In genomic region chr11:6481669-6482185, GRCm38 (mm10) we compare ENCODE assay signal across 15 mouse cellular contexts. TPM values are rescaled to one million over a fixed set of nuclear protein-coding genes. Genes with fewer than 3 reads are reported as not detected.
A peak's percentile ranks its signal among the peaks of the same experiment; 100 is the strongest.
DNase-seq lines count a peak whose midpoint lies in the region; ATAC-seq and TF ChIP-seq lines count a peak whose summit lies in the region.
"Had no signal": no experiment of that assay in that cellular context is flagged by ENCODE, and none has a peak within 500 bp of the region (broad histone marks: within the 10 kb centered on the region; RNA-seq: fewer than 3 reads in every experiment).

No protein-coding gene starts in this region.

- no peak overlapping the region for H3K4me3 ChIP-seq in heart, adult 2 months
- H3K4me3 ChIP-seq in lung, postnatal 0 days (ENCODE audit: low read depth, low read length), result no peak overlapping the region
- H3K4me3 ChIP-seq in layer of hippocampus, adult 2 months, result no peak overlapping the region
- H3K4me3 ChIP-seq: hindbrain, embryonic 13.5 days; left cerebral cortex, adult 2 months; liver, embryonic 15.5 days; midbrain, embryonic 13.5 days; neural tube, embryonic 15.5 days had no signal

- no peaks in the 10 kb centered on the region for H3K9me3 ChIP-seq in lung, postnatal 0 days (ENCODE audit: low read length)
- H3K9me3 ChIP-seq: hindbrain, embryonic 13.5 days; liver, embryonic 15.5 days; midbrain, embryonic 13.5 days; neural tube, embryonic 15.5 days had no signal

- H3K4me2 ChIP-seq in lung, postnatal 0 days (replicated peaks; ENCODE audit: low read depth, low read length), result no peak overlapping the region
- H3K4me2 ChIP-seq: hindbrain, embryonic 13.5 days; liver, embryonic 15.5 days; midbrain, embryonic 13.5 days; neural tube, embryonic 15.5 days had no signal

- no peak overlapping the region for H3K27ac ChIP-seq in heart, adult 2 months
- H3K27ac ChIP-seq in lung, postnatal 0 days (ENCODE audit: low read length), result peak overlapping the region; percentile 20; the same call in 1 of the 2 replicates
- H3K27ac ChIP-seq in layer of hippocampus, adult 2 months, result no peak overlapping the region
- H3K27ac ChIP-seq: hindbrain, embryonic 13.5 days; left cerebral cortex, adult 2 months; liver, embryonic 15.5 days; midbrain, embryonic 13.5 days; neural tube, embryonic 15.5 days had no signal

- no peaks in the 10 kb centered on the region for H3K36me3 ChIP-seq in heart, adult 2 months (ENCODE audit: control insufficient read depth, insufficient read depth, low read length)
- H3K36me3 ChIP-seq in lung, postnatal 0 days (ENCODE audit: insufficient read depth, low read length), result no peaks in the 10 kb centered on the region
- H3K36me3 ChIP-seq: hindbrain, embryonic 13.5 days; liver, embryonic 15.5 days; midbrain, embryonic 13.5 days; neural tube, embryonic 15.5 days had no signal

- 0 out of 2 replicates have a peak, but pooled peaks cover 1% of the 10 kb centered on the region for H3K27me3 ChIP-seq in heart, adult 2 months (ENCODE audit: control insufficient read depth, insufficient read depth, low read length)
- H3K27me3 ChIP-seq in lung, postnatal 0 days (replicated peaks; ENCODE audit: insufficient read depth, low read length), result no peaks in the 10 kb centered on the region
- H3K27me3 ChIP-seq: hindbrain, embryonic 13.5 days; liver, embryonic 15.5 days; midbrain, embryonic 13.5 days; neural tube, embryonic 15.5 days had no signal

- TF ChIP-seq EP300 in heart, adult 2 months (IDR thresholded peaks at IDR 0.05; ENCODE audit: insufficient read depth, low read depth, low read length), result no peak
- no peak for TF ChIP-seq EP300 in lung, postnatal 0 days (IDR thresholded peaks at IDR 0.05)

- peaks cover 2% of the 10 kb centered on the region for H3K4me1 ChIP-seq in heart, adult 2 months (ENCODE audit: control insufficient read depth, insufficient read depth, low read length)
- H3K4me1 ChIP-seq in lung, postnatal 0 days (ENCODE audit: insufficient read depth, low read depth, low read length), result no peaks in the 10 kb centered on the region
- H3K4me1 ChIP-seq: hindbrain, embryonic 13.5 days; neural tube, embryonic 15.5 days had no signal

- H3K79me2 ChIP-seq in heart, adult 2 months (replicated peaks; ENCODE audit: control insufficient read depth, insufficient read depth, low read length), result no peaks in the 10 kb centered on the region

- TF ChIP-seq POLR2A in heart, adult 2 months (IDR thresholded peaks at IDR 0.05; ENCODE audit: insufficient read depth, low read depth, low read length), result no peak

- no peak overlapping the region for H3K9ac ChIP-seq in heart, adult 2 months (ENCODE audit: low read depth, low read length)
- H3K9ac ChIP-seq in lung, postnatal 0 days (replicated peaks; ENCODE audit: low read depth), result no peak overlapping the region
- H3K9ac ChIP-seq: hindbrain, embryonic 13.5 days; liver, embryonic 15.5 days; midbrain, embryonic 13.5 days; neural tube, embryonic 15.5 days had no signal

- 39% methylated on average over 6 of the region's 6 CpGs for WGBS in heart, adult 2 months
- WGBS in lung, postnatal 0 days, result 33% methylated on average over 6 of the region's 6 CpGs

- peak; percentile 93 for DNase-seq in heart, adult 11 months
- DNase-seq in heart, adult 2 months, result no peak
- DNase-seq in adipocyte (ENCODE audit: low spot score), result peak; percentile 4
- peak; percentile 88 for DNase-seq in cerebellum, adult 9-10 months
- DNase-seq in lung, postnatal 0 days (ENCODE audit: low spot score), result peak; percentile 82
- DNase-seq in spleen, adult 12 weeks (ENCODE audit: low spot score), result no peak
- no peak for DNase-seq in layer of hippocampus, adult 2 months (ENCODE audit: low spot score in 2 of 2)
- no peak for DNase-seq in urinary bladder, postnatal 25 days (ENCODE audit: low spot score)
- DNase-seq: adrenal gland, postnatal 14 days; kidney, postnatal 14 days had no signal

- intact Hi-C loops in heart, adult 2 months (cut with DNase I), result no loop called here

- TF ChIP-seq CTCF in heart, adult 2 months (IDR thresholded peaks at IDR 0.05), result no peak
- no peak for TF ChIP-seq CTCF in lung, postnatal 0 days (IDR thresholded peaks at IDR 0.05)
- TF ChIP-seq CTCF in layer of hippocampus, adult 2 months (conservative IDR thresholded peaks at IDR 0.05), result no peak

- peak; percentile 94 for ATAC-seq in lung, postnatal 0 days
- ATAC-seq: midbrain, embryonic 13.5 days had no signal

RNA-seq across cellular contexts. Expression of gene Purb, which starts 6.0 kb away (rescaled TPM):
- total RNA-seq in heart, adult 2 months (2021), result 10 to 100 TPM; 28.0 to 31.5 TPM
- polyA plus RNA-seq in heart, adult 2 months (2012; rRNA removed), result 5.0 and 9.3 TPM in 2 replicates
- 21.4 and 25.5 TPM in 2 replicates for polyA plus RNA-seq in lung, postnatal 0 days (2015; fragmentation: Nextera tagmentation; extraction: Ambion mirVana)
- 100 to 1,000 TPM; 234 to 240 TPM for total RNA-seq in layer of hippocampus, adult 2 months (2021)

RNA-seq across cellular contexts. Expression of gene H2afv, which starts 37.5 kb away (rescaled TPM):
- 10 to 100 TPM; 75.8 to 80.8 TPM for total RNA-seq in heart, adult 2 months (2021)
- 46.3 and 59.2 TPM in 2 replicates for polyA plus RNA-seq in heart, adult 2 months (2012; rRNA removed)
- 259 and 268 TPM in 2 replicates for polyA plus RNA-seq in lung, postnatal 0 days (2015; fragmentation: Nextera tagmentation; extraction: Ambion mirVana)
- 10 to 100 TPM; 43.6 to 47.3 TPM for total RNA-seq in layer of hippocampus, adult 2 months (2021)

RNA-seq across cellular contexts. Expression of gene Myo1g, which starts 39.0 kb away (rescaled TPM):
- 1 to 10 TPM; 1.4 TPM for total RNA-seq in heart, adult 2 months (2021)
- polyA plus RNA-seq in heart, adult 2 months (2012; rRNA removed), result 4.1 and 7.2 TPM in 2 replicates
- polyA plus RNA-seq in lung, postnatal 0 days (2015; fragmentation: Nextera tagmentation; extraction: Ambion mirVana), result 5.7 and 6.2 TPM in 2 replicates
- total RNA-seq in layer of hippocampus, adult 2 months (2021), result under 1 TPM; 0.59 to 0.91 TPM

Comparison
In these comparisons a context has a peak if more than half of its experiments do, and no peak if none do; other contexts are left out.
1. DNase-seq: peak in heart, adult 11 months (single experiment), adipocyte (single experiment), cerebellum, adult 9-10 months (single experiment) and lung, postnatal 0 days (single experiment); none in heart, adult 2 months (0 of 2), spleen, adult 12 weeks (single experiment), layer of hippocampus, adult 2 months (0 of 2) and urinary bladder, postnatal 25 days (single experiment).
2. RNA of gene Purb, which starts 6.0 kb away (total RNA-seq): 234 to 240 TPM in layer of hippocampus, adult 2 months; 28.0 to 31.5 TPM in heart, adult 2 months; every median in the first group is over 4 times any median in the second.